Mouse (Mus musculus): Measurements from ENCODE around the gene 5330417C22Rik.

- TF ChIP-seq POLR2A (IDR thresholded peaks at IDR 0.05; ENCODE audit: extremely low read depth, insufficient read depth, low read length) (no peak), CTCF (IDR thresholded peaks at IDR 0.05; ENCODE audit: low read depth, low read length) (no peak)
Measured at GRCm38 (mm10) chr3:108435701-108436379, 100.5 kb downstream of the 5330417C22Rik start.
